Mouse (Mus musculus): ENCODE data around the gene Cebpg. TPM values are rescaled to one million over a fixed set of nuclear protein-coding genes. Genes with fewer than 3 reads are reported as not detected.

Gene Cebpg
- polyA plus RNA-seq, 1 experiment from 2014 or later, result 42.5 TPM

GRCm38 (mm10) chr7:35029648-35030047, 26.7 kb downstream of the Cebpg start:
- Histone ChIP-seq H3K4me2 (ENCODE audit: low read length) (no peak overlapping the region), H3K27ac (ENCODE audit: low read depth, low read length) (no peak overlapping the region), H3K36me3 (ENCODE audit: control insufficient read depth, insufficient read depth, low read length) (peaks cover 4% of the 10 kb centered on the region; the same call in 1 of the 2 replicates), H3K9me3 (replicated peaks; ENCODE audit: control insufficient read depth, low read length) (no peaks in the 10 kb centered on the region), H3K4me1 (ENCODE audit: control insufficient read depth, insufficient read depth, low read length) (no peaks in the 10 kb centered on the region), H3K4me3 (ENCODE audit: low read depth, low read length) (no peak overlapping the region), H3K27me3 (replicated peaks; ENCODE audit: control insufficient read depth, insufficient read depth, low read length) (no peaks in the 10 kb centered on the region), H3K9ac (ENCODE audit: low read length) (no peak overlapping the region)
- WGBS, result 85% methylated on average over 3 of the region's 3 CpGs
- no peak for DNase-seq (ENCODE audit: low spot score)
- ATAC-seq, result no peak

- ATAC-seq (no peak), DNase-seq (ENCODE audit: low spot score) (no peak)
- Histone ChIP-seq H3K4me3 (ENCODE audit: low read depth, low read length) (no peak overlapping the region), H3K9ac (ENCODE audit: low read length) (no peak overlapping the region), H3K9me3 (replicated peaks; ENCODE audit: control insufficient read depth, low read length) (no peaks in the 10 kb centered on the region), H3K36me3 (ENCODE audit: control insufficient read depth, insufficient read depth, low read length) (peaks cover 4% of the 10 kb centered on the region; the same call in 1 of the 2 replicates), H3K4me2 (ENCODE audit: low read length) (no peak overlapping the region), H3K27me3 (replicated peaks; ENCODE audit: control insufficient read depth, insufficient read depth, low read length) (no peaks in the 10 kb centered on the region), H3K4me1 (ENCODE audit: control insufficient read depth, insufficient read depth, low read length) (no peaks in the 10 kb centered on the region), H3K27ac (ENCODE audit: low read depth, low read length) (no peak overlapping the region)
- 86% methylated on average over 5 of the region's 5 CpGs for WGBS
Measured at GRCm38 (mm10) chr7:35029228-35029627, 27.1 kb downstream of the Cebpg start.

DNA sequence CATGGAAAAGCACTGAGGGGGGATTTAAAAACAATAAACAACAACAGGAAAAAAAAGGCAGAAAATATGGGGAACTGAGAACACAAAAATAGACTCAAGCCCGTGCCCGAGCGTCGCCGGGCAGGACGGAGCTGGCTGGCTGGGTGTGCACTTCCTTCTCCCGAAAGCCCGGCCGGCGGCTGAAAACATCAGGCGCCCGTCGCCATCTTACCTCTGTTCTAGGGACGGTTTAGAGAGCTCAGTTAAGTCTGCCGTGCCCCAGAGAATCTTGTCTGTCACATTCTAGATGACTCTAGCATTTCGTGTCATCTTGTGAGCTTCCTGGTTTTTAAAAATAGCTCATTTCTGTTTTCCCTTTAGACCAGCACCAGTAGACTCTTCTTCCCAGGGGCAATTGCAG, 27.8 kb downstream of the Cebpg start:
- WGBS, result 84% methylated on average over 16 of the region's 16 CpGs

GRCm38 (mm10) chr7:35027801-35028420, 28.5 kb downstream of the Cebpg start:
- no peak overlapping the region for H3K27ac ChIP-seq (ENCODE audit: low read depth, low read length)
- H3K27me3 ChIP-seq (replicated peaks; ENCODE audit: control insufficient read depth, insufficient read depth, low read length), result no peaks in the 10 kb centered on the region
- no peak overlapping the region for H3K9ac ChIP-seq (ENCODE audit: low read length)
- H3K4me1 ChIP-seq (ENCODE audit: control insufficient read depth, insufficient read depth, low read length), result no peaks in the 10 kb centered on the region
- no peak overlapping the region for H3K4me2 ChIP-seq (ENCODE audit: low read length)
- 84% methylated on average over 9 of the region's 9 CpGs for WGBS
- DNase-seq (ENCODE audit: low spot score) (no peak), ATAC-seq (no peak)
- H3K9me3 ChIP-seq (replicated peaks; ENCODE audit: control insufficient read depth, low read length), result no peaks in the 10 kb centered on the region
- H3K4me3 ChIP-seq (ENCODE audit: low read depth, low read length), result no peak overlapping the region
- H3K36me3 ChIP-seq (ENCODE audit: control insufficient read depth, insufficient read depth, low read length), result peaks cover 4% of the 10 kb centered on the region; the same call in 1 of the 2 replicates

More for the DNA sequence above, 27.8 kb downstream of the Cebpg start:
- Histone ChIP-seq H3K27ac (ENCODE audit: low read depth, low read length) (no peak overlapping the region), H3K9ac (ENCODE audit: low read length) (no peak overlapping the region), H3K4me3 (ENCODE audit: low read depth, low read length) (no peak overlapping the region), H3K4me2 (ENCODE audit: low read length) (no peak overlapping the region), H3K4me1 (ENCODE audit: control insufficient read depth, insufficient read depth, low read length) (no peaks in the 10 kb centered on the region), H3K9me3 (replicated peaks; ENCODE audit: control insufficient read depth, low read length) (no peaks in the 10 kb centered on the region), H3K36me3 (ENCODE audit: control insufficient read depth, insufficient read depth, low read length) (peaks cover 4% of the 10 kb centered on the region; the same call in 1 of the 2 replicates), H3K27me3 (replicated peaks; ENCODE audit: control insufficient read depth, insufficient read depth, low read length) (no peaks in the 10 kb centered on the region)
- no peak for DNase-seq (ENCODE audit: low spot score)
- ATAC-seq, result no peak

GRCm38 (mm10) chr7:35026838-35027291, 29.5 kb downstream of the Cebpg start:
- H3K9ac ChIP-seq (ENCODE audit: low read length), result no peak overlapping the region
- 79% methylated on average over 3 of the region's 3 CpGs for WGBS
- no peak overlapping the region for H3K4me3 ChIP-seq (ENCODE audit: low read depth, low read length)
- no peaks in the 10 kb centered on the region for H3K27me3 ChIP-seq (replicated peaks; ENCODE audit: control insufficient read depth, insufficient read depth, low read length)
- no peak overlapping the region for H3K4me2 ChIP-seq (ENCODE audit: low read length)
- H3K9me3 ChIP-seq (replicated peaks; ENCODE audit: control insufficient read depth, low read length), result no peaks in the 10 kb centered on the region
- H3K4me1 ChIP-seq (ENCODE audit: control insufficient read depth, insufficient read depth, low read length), result no peaks in the 10 kb centered on the region
- no peak overlapping the region for H3K27ac ChIP-seq (ENCODE audit: low read depth, low read length)
- H3K36me3 ChIP-seq (ENCODE audit: control insufficient read depth, insufficient read depth, low read length), result no peaks in the 10 kb centered on the region
- ATAC-seq (peak; percentile 11; the same call in 1 of the 2 replicates), DNase-seq (ENCODE audit: low spot score) (peak; percentile 71)

DNA sequence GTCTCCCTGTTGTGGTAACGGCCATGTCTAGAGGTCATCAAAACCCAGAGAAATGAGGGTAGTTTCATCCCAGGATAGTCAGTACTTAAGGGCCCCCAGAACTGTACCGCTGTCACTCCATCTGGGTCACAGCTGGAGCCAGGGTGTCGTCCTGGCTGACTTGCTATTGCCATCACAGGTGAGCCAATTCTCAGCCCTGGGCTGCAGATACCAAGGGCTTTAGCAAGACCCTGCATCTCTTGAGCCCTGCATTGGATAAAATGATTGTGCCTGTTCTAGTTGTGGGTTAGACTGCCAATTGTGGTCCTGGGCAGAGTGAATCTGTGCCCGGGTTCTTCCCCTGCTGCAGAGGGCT, 30.1 kb downstream of the Cebpg start:
- 69% methylated on average over 4 of the region's 4 CpGs for WGBS
- no peak overlapping the region for H3K9ac ChIP-seq (ENCODE audit: low read length)
- DNase-seq (ENCODE audit: low spot score), result no peak
- no peaks in the 10 kb centered on the region for H3K9me3 ChIP-seq (replicated peaks; ENCODE audit: control insufficient read depth, low read length)
- no peak overlapping the region for H3K4me3 ChIP-seq (ENCODE audit: low read depth, low read length)
- H3K27me3 ChIP-seq (replicated peaks; ENCODE audit: control insufficient read depth, insufficient read depth, low read length), result no peaks in the 10 kb centered on the region
- peak; percentile 30 for ATAC-seq
- H3K4me1 ChIP-seq (ENCODE audit: control insufficient read depth, insufficient read depth, low read length), result no peaks in the 10 kb centered on the region
- no peaks in the 10 kb centered on the region for H3K36me3 ChIP-seq (ENCODE audit: control insufficient read depth, insufficient read depth, low read length)
- no peak overlapping the region for H3K27ac ChIP-seq (ENCODE audit: low read depth, low read length)
- H3K4me2 ChIP-seq (ENCODE audit: low read length), result no peak overlapping the region

DNA sequence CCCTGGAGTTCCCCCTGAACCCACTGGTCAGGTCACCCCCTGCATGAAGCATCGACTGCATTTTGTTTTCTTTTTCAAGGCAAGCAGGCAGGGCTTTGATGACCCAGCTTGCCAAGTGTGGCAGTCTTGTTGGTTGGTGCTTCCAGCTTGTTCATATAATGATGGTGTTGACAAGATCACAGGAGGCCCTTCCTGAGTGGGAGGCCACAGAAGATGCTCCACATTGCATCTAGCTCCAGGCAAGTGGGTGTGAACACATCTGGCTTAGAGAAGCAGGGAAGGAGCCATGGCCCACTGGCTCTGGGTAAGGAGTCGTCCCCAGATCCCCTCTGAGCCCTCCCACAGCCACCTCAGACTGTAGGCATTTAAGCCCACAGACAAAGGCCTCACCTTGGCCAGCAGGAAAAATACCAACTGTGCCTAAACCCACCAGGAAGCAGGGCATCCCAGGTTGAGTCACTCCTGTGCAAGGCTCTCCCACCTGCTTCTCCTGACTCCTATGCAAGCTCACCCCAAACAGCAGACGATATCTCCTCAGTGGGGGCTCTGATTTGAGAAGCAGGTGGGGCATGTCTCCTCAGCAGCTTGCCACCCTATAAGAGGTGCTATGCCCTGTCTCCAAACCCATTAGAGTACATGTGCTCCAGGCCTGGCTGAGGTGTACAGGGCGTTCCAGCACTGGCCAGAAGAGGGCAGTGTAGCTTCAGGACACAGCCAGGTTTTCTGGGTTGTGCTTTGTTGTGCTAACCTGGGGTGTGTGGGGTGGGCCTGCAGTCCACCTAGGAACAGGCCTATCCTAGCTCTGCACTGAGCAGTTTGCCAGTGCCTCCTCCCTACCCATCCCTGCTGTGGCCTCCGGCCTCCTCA, 30.7 kb downstream of the Cebpg start:
- DNase-seq (ENCODE audit: low spot score) (peak; percentile 76), ATAC-seq (peak; percentile 76)
- no peaks in the 10 kb centered on the region for H3K36me3 ChIP-seq (ENCODE audit: control insufficient read depth, insufficient read depth, low read length)
- no peaks in the 10 kb centered on the region for H3K9me3 ChIP-seq (replicated peaks; ENCODE audit: control insufficient read depth, low read length)
- WGBS, result 43% methylated on average over 5 of the region's 5 CpGs
- H3K4me1 ChIP-seq (ENCODE audit: control insufficient read depth, insufficient read depth, low read length), result no peaks in the 10 kb centered on the region
- no peak overlapping the region for H3K4me3 ChIP-seq (ENCODE audit: low read depth, low read length)
- H3K27ac ChIP-seq (ENCODE audit: low read depth, low read length), result no peak overlapping the region
- no peaks in the 10 kb centered on the region for H3K27me3 ChIP-seq (replicated peaks; ENCODE audit: control insufficient read depth, insufficient read depth, low read length)
- no peak overlapping the region for H3K9ac ChIP-seq (ENCODE audit: low read length)
- no peak overlapping the region for H3K4me2 ChIP-seq (ENCODE audit: low read length)

DNA sequence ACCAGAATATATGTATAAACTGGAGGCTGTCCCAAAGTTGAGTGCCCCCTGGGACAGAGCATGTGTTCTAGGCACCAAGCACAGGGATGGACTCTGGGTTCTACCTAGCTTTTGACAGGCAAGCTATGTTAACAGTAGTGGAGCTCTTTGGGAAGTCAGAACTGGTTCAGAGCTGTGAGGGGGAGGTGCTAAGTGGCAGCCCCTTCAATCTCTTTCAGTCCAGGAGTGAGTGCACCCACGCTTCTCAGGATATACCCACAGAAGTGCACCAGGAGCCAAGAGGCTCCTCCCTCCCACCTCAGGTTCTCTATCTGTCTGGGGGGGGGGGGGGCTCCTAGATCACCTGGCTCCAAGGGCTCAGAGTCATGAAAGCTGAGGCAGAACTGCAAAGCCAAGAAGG, 31.9 kb downstream of the Cebpg start:
- H3K27ac ChIP-seq (ENCODE audit: low read depth, low read length), result no peak overlapping the region
- H3K9ac ChIP-seq (ENCODE audit: low read length), result no peak overlapping the region
- no peak overlapping the region for H3K4me3 ChIP-seq (ENCODE audit: low read depth, low read length)
- H3K9me3 ChIP-seq (replicated peaks; ENCODE audit: control insufficient read depth, low read length), result no peaks in the 10 kb centered on the region
- H3K27me3 ChIP-seq (replicated peaks; ENCODE audit: control insufficient read depth, insufficient read depth, low read length), result no peaks in the 10 kb centered on the region
- H3K4me1 ChIP-seq (ENCODE audit: control insufficient read depth, insufficient read depth, low read length), result no peaks in the 10 kb centered on the region
- H3K36me3 ChIP-seq (ENCODE audit: control insufficient read depth, insufficient read depth, low read length), result no peaks in the 10 kb centered on the region
- no peak overlapping the region for H3K4me2 ChIP-seq (ENCODE audit: low read length)
- DNase-seq (ENCODE audit: low spot score), result no peak
- ATAC-seq, result no peak
- WGBS, result 88% methylated on average over 1 of the region's 1 CpGs

- WGBS, result 78% methylated on average over 4 of the region's 4 CpGs
- Histone ChIP-seq H3K27me3 (replicated peaks; ENCODE audit: control insufficient read depth, insufficient read depth, low read length) (no peaks in the 10 kb centered on the region), H3K4me2 (ENCODE audit: low read length) (no peak overlapping the region), H3K9ac (ENCODE audit: low read length) (no peak overlapping the region), H3K4me1 (ENCODE audit: control insufficient read depth, insufficient read depth, low read length) (no peaks in the 10 kb centered on the region), H3K36me3 (ENCODE audit: control insufficient read depth, insufficient read depth, low read length) (no peaks in the 10 kb centered on the region), H3K9me3 (replicated peaks; ENCODE audit: control insufficient read depth, low read length) (no peaks in the 10 kb centered on the region), H3K4me3 (ENCODE audit: low read depth, low read length) (no peak overlapping the region), H3K27ac (ENCODE audit: low read depth, low read length) (no peak overlapping the region)
- DNase-seq (ENCODE audit: low spot score), result no peak
- no peak for ATAC-seq
Measured at GRCm38 (mm10) chr7:35023251-35023650, 33.1 kb downstream of the Cebpg start.

Data from forebrain, embryonic 14.5 days (tissue).